Comparison of ENCODE assay signal across 9 mouse cellular contexts in the genomic region with DNA sequence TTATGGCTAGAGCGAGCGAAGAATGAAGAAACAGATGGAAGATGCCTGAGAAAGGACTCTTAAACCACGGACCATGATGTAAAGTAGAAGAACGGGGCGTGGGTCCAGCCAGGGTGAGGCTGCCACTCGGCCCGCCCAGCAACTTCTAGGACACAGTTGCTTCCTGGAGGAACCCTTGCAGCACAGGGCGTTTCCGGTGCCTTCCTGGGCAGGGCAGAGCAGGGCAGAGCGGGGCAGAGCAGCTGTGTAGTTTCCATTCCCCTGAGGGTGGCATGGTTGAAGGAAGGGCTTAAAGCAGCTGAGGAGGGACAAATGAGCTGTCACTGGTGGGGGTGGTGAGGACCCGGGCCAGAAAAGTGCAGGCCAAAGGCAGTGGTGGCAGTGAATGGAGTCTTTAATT. TPM values are rescaled to one million over a fixed set of nuclear protein-coding genes. Genes with fewer than 3 reads are reported as not detected.
DNase-seq lines count a peak whose midpoint lies in the region; ATAC-seq and TF ChIP-seq lines count a peak whose summit lies in the region.
"Had no signal": no experiment of that assay in that cellular context is flagged by ENCODE, and none has a peak within 500 bp of the region (broad histone marks: within the 10 kb centered on the region; RNA-seq: fewer than 3 reads in every experiment).

No protein-coding gene starts in this region.

- no peak overlapping the region for H3K9ac ChIP-seq in forebrain, postnatal 0 days

- no peak overlapping the region for H3K4me3 ChIP-seq in forebrain, postnatal 0 days (ENCODE audit: low read depth, low read length)
- no peak overlapping the region for H3K4me3 ChIP-seq in forebrain, embryonic 10.5 days
- H3K4me3 ChIP-seq in limb, embryonic 10.5 days, result no peak overlapping the region

- no peaks in the 10 kb centered on the region for H3K27me3 ChIP-seq in forebrain, postnatal 0 days (ENCODE audit: insufficient read depth, low read length)
- no peaks in the 10 kb centered on the region for H3K27me3 ChIP-seq in forebrain, embryonic 10.5 days (ENCODE audit: poor library complexity, severe bottlenecking)
- no peaks in the 10 kb centered on the region for H3K27me3 ChIP-seq in limb, embryonic 10.5 days (ENCODE audit: low read depth, poor library complexity, severe bottlenecking)
- H3K27me3 ChIP-seq: CH12.LX had no signal

- 82% methylated on average over 11 of the region's 11 CpGs for WGBS in forebrain, postnatal 0 days
- 87% methylated on average over 11 of the region's 11 CpGs for WGBS in forebrain, embryonic 10.5 days
- WGBS in limb, embryonic 10.5 days, result 83% methylated on average over 11 of the region's 11 CpGs

- DNase-seq in forebrain, postnatal 0 days, result no peak
- DNase-seq in forebrain, embryonic 10.5 days (ENCODE audit: extremely low spot score, low spot score), result no peak
- peak; percentile 52 for DNase-seq in CD4-positive helper T cell, adult 2 months (ENCODE audit: low read depth, low spot score)
- DNase-seq in lung, postnatal 14 days, result peak; percentile 68
- DNase-seq in thymus, adult 18-20 months, result peak; percentile 63 to 70
- DNase-seq in limb, embryonic 10.5 days (ENCODE audit: low spot score), result no peak
- DNase-seq in adrenal gland, adult 18-20 months (ENCODE audit: low spot score in 2 of 2), result no peak

- 0 out of 2 replicates have a peak, but pooled peaks cover 5% of the 10 kb centered on the region for H3K36me3 ChIP-seq in forebrain, postnatal 0 days (ENCODE audit: insufficient read depth)
- H3K36me3 ChIP-seq in forebrain, embryonic 10.5 days (replicated peaks), result peaks cover 31% of the 10 kb centered on the region
- H3K36me3 ChIP-seq in limb, embryonic 10.5 days, result peaks cover 20% of the 10 kb centered on the region

- no peaks in the 10 kb centered on the region for H3K4me1 ChIP-seq in forebrain, postnatal 0 days (ENCODE audit: insufficient read depth)
- peaks cover 13% of the 10 kb centered on the region for H3K4me1 ChIP-seq in forebrain, embryonic 10.5 days
- H3K4me1 ChIP-seq in limb, embryonic 10.5 days, result peaks cover 14% of the 10 kb centered on the region

- no peaks in the 10 kb centered on the region for H3K9me3 ChIP-seq in forebrain, postnatal 0 days (ENCODE audit: low read length)
- H3K9me3 ChIP-seq in forebrain, embryonic 10.5 days, result no peaks in the 10 kb centered on the region
- H3K9me3 ChIP-seq in limb, embryonic 10.5 days (replicated peaks), result no peaks in the 10 kb centered on the region

- ATAC-seq in forebrain, postnatal 0 days, result 0 out of 2 replicates have a peak, but pooled peaks have one; percentile 23
- peak; percentile 69 for ATAC-seq in inflammation-experienced regulatory T-cells, adult 6 months

- H3K27ac ChIP-seq in forebrain, postnatal 0 days (ENCODE audit: low read depth, low read length), result no peak overlapping the region
- H3K27ac ChIP-seq in forebrain, embryonic 10.5 days, result no peak overlapping the region
- no peak overlapping the region for H3K27ac ChIP-seq in limb, embryonic 10.5 days

- no peak overlapping the region for H3K4me2 ChIP-seq in forebrain, postnatal 0 days (ENCODE audit: low read depth)

- TF ChIP-seq CTCF in forebrain, postnatal 0 days (IDR thresholded peaks at IDR 0.05; ENCODE audit: low read depth), result no peak

RNA-seq across cellular contexts. Expression of gene Rab31, which starts 48.3 kb away (rescaled TPM):
- 92.8 and 110 TPM in 2 replicates for total RNA-seq in forebrain, postnatal 0 days (2014; rRNA removed)
- polyA plus RNA-seq in forebrain, postnatal 0 days (2015; fragmentation: Nextera tagmentation; extraction: Ambion mirVana), result 74.0 and 79.3 TPM in 2 replicates
- polyA plus RNA-seq in forebrain, embryonic 10.5 days (2016; fragmentation: Nextera tagmentation; extraction: Ambion mirVana), result 58.6 and 64.7 TPM in 2 replicates
- polyA plus RNA-seq in inflammation-experienced regulatory T-cells, adult 6 months (2017; shearing (Covaris generic)), result 1 to 10 TPM; 1.7 to 2.8 (median 2.6) TPM
- 51.7 and 52.3 TPM in 2 replicates for polyA plus RNA-seq in limb, embryonic 10.5 days (2016; fragmentation: Nextera tagmentation; extraction: Ambion mirVana)
- 10 to 100 TPM; 29.5 to 42.4 TPM for total RNA-seq in adrenal gland, adult 18-20 months (2021)

RNA-seq across cellular contexts. Expression of gene Ppp4r1, which starts 58.1 kb away (rescaled TPM):
- 51.0 and 59.2 TPM in 2 replicates for total RNA-seq in forebrain, postnatal 0 days (2014; rRNA removed)
- 20.7 and 28.7 TPM in 2 replicates for polyA plus RNA-seq in forebrain, postnatal 0 days (2015; fragmentation: Nextera tagmentation; extraction: Ambion mirVana)
- 61.5 and 66.0 TPM in 2 replicates for polyA plus RNA-seq in forebrain, embryonic 10.5 days (2016; fragmentation: Nextera tagmentation; extraction: Ambion mirVana)
- polyA plus RNA-seq in inflammation-experienced regulatory T-cells, adult 6 months (2017; shearing (Covaris generic)), result 10 to 100 TPM; 17.2 to 32.9 (median 20.8) TPM
- 65.1 and 67.5 TPM in 2 replicates for polyA plus RNA-seq in limb, embryonic 10.5 days (2016; fragmentation: Nextera tagmentation; extraction: Ambion mirVana)
- total RNA-seq in adrenal gland, adult 18-20 months (2021), result 10 to 100 TPM; 57.2 to 70.4 TPM

Comparison
In these comparisons a context has a peak if more than half of its experiments do, and no peak if none do; other contexts are left out.
1. DNase-seq: peak in CD4-positive helper T cell, adult 2 months (single experiment), lung, postnatal 14 days (single experiment) and thymus, adult 18-20 months (2 of 2); none in forebrain, postnatal 0 days (single experiment), forebrain, embryonic 10.5 days (single experiment), limb, embryonic 10.5 days (single experiment) and adrenal gland, adult 18-20 months (0 of 2).
2. RNA of gene Rab31, which starts 48.3 kb away (polyA plus RNA-seq): 74.0 to 79.3 TPM in forebrain, postnatal 0 days, 58.6 to 64.7 TPM in forebrain, embryonic 10.5 days and 51.7 to 52.3 TPM in limb, embryonic 10.5 days; 1.7 to 2.8 TPM in inflammation-experienced regulatory T-cells, adult 6 months; every median in the first group is over 10 times any median in the second.